Mouse (Mus musculus) thymus, postnatal 25 days (tissue): ENCODE results near the gene Upf3a.
A peak's percentile ranks its signal among the peaks of the same experiment; 100 is the strongest.
"Not testable (repeated sequence)": the region's sequence is repeated elsewhere in the genome, so short reads cannot be mapped to it uniquely, and the experiment has no call there.

Source experiments
- DNase-seq: peaks from one replicate; pipeline ENCODE4 v3.0.0; 2022

Upf3a gene

GRCm38 (mm10) chr8:13785250-13785763 is at the start of gene Upf3a:
Gene Upf3a, plus strand, starts transcription at chr8:13785615.
- peak; percentile 93 for DNase-seq

- peak; percentile 67 for DNase-seq
These were observed 45.1 kb upstream of the Upf3a start for GRCm38 (mm10) chr8:13740323-13740770.

- DNase-seq, result no peak
These were observed 44.4 kb upstream of the Upf3a start for GRCm38 (mm10) chr8:13740817-13741613.

- DNase-seq, result not testable (repeated sequence)
These were observed 39.2 kb upstream of the Upf3a start for GRCm38 (mm10) chr8:13746212-13746611.

GRCm38 (mm10) chr8:13747626-13748025 is 37.8 kb upstream of the Upf3a start:
- no peak for DNase-seq

GRCm38 (mm10) chr8:13753680-13754079 is 31.7 kb upstream of the Upf3a start:
- peak; percentile 84 for DNase-seq

- no peak for DNase-seq
These were observed 28.9 kb upstream of the Upf3a start for GRCm38 (mm10) chr8:13756480-13756879.

GRCm38 (mm10) chr8:13756982-13757804 is 28.2 kb upstream of the Upf3a start, which contains the start of gene Cdc16:
Gene Cdc16, plus strand, starts transcription at chr8:13757676.
- DNase-seq, result peak; percentile 91

GRCm38 (mm10) chr8:13757805-13758727 is 27.3 kb upstream of the Upf3a start:
- peak; percentile 56 for DNase-seq

- no peak for DNase-seq
These were observed 16.2 kb upstream of the Upf3a start for GRCm38 (mm10) chr8:13769206-13769605.

- DNase-seq, result no peak
These were observed 4.9 kb upstream of the Upf3a start for GRCm38 (mm10) chr8:13780536-13780935.

GRCm38 (mm10) chr8:13785764-13786299 is 417 bp downstream of the Upf3a start:
- DNase-seq, result peak; percentile 96

GRCm38 (mm10) chr8:13789606-13790005 is 4.2 kb downstream of the Upf3a start:
- DNase-seq, result no peak

GRCm38 (mm10) chr8:13793097-13793745 is 7.8 kb downstream of the Upf3a start:
- no peak for DNase-seq

- DNase-seq, result no peak
These were observed 8.3 kb downstream of the Upf3a start for GRCm38 (mm10) chr8:13793746-13794101.

- no peak for DNase-seq
These were observed 12.3 kb downstream of the Upf3a start for GRCm38 (mm10) chr8:13797676-13798075.

- DNase-seq, result no peak
These were observed 14.2 kb downstream of the Upf3a start for GRCm38 (mm10) chr8:13799566-13799965.

GRCm38 (mm10) chr8:13828598-13829172 is 43.3 kb downstream of the Upf3a start:
- no peak for DNase-seq

GRCm38 (mm10) chr8:13838289-13838688 is 52.9 kb downstream of the Upf3a start, which contains the start of gene AF366264:
Gene AF366264, minus strand, starts transcription at chr8:13838389.
- DNase-seq, result not testable (repeated sequence)

GRCm38 (mm10) chr8:13843286-13843685 is 57.9 kb downstream of the Upf3a start:
- not testable (repeated sequence) for DNase-seq
